Mouse (Mus musculus) layer of hippocampus, adult 9-11 months (tissue): ENCODE measurements around the gene Rnf183.
"Not testable (repeated sequence)": the region's sequence is repeated elsewhere in the genome, so short reads cannot be mapped to it uniquely, and the experiment has no call there.

ENCODE experiments used
- DNase-seq: peaks from one replicate; pipeline ENCODE4 v3.0.0; 2022

The Rnf183 gene

GRCm38 (mm10) chr4:62435081-62435480 lies at the start of gene Rnf183:
Gene Rnf183 (minus strand): TSS chr4:62435252.
- DNase-seq: no peak

GRCm38 (mm10) chr4:62480709-62481605 lies 45.9 kb upstream of the Rnf183 start:
- no peak for DNase-seq

DNA sequence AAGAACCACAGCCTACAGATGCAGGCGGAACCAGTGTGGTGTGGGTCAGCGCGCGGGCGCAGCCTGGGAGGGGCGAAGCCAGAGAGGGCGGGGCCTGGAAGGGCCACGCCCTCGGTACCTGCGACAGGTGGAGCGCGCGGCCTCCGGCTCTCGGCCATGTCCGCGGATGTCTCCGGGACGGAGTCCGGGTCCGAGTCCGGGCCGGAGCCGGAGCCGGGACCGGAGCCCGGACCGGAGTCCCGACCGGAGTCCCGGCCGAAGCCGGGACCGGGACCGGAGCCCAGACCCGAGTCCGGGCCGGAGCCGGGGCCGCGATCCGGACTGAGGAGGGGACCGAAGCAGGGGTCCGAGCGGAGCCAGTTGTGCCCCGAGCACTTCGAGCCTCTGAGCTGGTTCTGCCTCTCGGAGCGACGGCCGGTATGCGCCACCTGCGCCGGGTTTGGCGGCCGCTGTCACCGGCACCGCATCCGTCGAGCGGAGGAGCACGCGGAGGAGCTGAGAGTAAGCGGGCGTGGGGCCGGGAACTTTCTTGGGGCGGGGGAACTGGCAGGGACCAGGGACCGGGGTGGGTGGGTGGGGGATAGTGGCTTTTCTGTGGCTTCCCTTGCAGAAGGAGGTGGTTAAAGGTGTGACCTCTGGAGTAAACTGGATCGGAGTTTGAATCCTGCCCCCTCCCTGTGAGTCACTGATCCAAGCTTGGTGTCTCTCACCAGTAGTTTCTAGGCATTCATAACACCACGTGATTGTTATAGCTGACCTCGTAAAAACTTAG lies 45.1 kb upstream of the Rnf183 start, which contains the start of gene Bspry:
Gene Bspry (plus strand): TSS at position 117 of the 772 bp plus-strand sequence.
- no peak for DNase-seq

- not testable (repeated sequence) for DNase-seq
Observed at GRCm38 (mm10) chr4:62479593-62479936, 44.5 kb upstream of the Rnf183 start.

- no peak for DNase-seq
Observed at GRCm38 (mm10) chr4:62477542-62478244, 42.6 kb upstream of the Rnf183 start.

GRCm38 (mm10) chr4:62475793-62476192 lies 40.7 kb upstream of the Rnf183 start:
- no peak for DNase-seq

GRCm38 (mm10) chr4:62475131-62475530 lies 40.1 kb upstream of the Rnf183 start:
- no peak for DNase-seq

DNA sequence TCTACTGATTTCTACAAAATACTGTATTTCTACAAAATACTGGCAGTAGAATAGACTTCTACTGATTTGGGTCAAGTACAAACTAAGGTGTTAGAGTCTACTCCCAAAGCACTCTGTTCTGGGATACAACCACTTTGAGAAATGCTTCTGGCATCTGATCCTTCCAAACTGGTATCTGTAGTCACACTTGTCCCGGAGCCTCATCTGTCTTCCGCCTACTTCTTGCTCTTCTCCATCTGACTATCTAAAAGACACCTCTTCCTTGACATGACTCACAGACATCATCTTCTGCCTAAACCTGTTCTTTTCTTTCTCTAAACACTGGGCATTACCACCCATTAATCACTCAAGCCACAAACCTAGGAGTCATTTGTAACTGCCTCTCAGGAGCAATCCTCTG lies 37.0 kb upstream of the Rnf183 start:
- no peak for DNase-seq

GRCm38 (mm10) chr4:62470598-62471051 lies 35.6 kb upstream of the Rnf183 start, which contains the start of gene Wdr31:
Gene Wdr31 (minus strand): TSS chr4:62470896.
- DNase-seq: peak; percentile 61

- no peak for DNase-seq
Observed at GRCm38 (mm10) chr4:62468158-62468557, 33.1 kb upstream of the Rnf183 start.

DNA sequence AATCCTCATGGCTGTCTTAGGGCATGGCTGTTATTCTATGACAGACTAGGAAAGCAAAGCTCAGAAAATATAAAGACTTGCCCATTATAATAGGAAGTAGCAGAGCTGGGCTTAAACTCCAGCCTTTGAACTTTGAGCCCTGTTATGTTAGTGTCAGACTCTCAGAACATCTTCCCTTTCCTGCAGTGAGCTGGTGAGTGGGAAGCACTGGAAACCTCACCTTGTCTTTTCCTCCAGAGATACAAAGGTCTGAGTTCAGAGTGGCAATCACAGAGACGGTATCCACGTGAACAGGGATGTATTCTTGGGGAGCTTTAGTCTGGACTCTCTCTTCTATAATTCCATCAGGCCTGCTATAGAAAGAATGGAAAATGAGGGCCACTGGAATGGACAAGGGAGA lies 28.1 kb upstream of the Rnf183 start:
- no peak for DNase-seq

GRCm38 (mm10) chr4:62460348-62460747 lies 25.3 kb upstream of the Rnf183 start:
- DNase-seq: no peak

DNA sequence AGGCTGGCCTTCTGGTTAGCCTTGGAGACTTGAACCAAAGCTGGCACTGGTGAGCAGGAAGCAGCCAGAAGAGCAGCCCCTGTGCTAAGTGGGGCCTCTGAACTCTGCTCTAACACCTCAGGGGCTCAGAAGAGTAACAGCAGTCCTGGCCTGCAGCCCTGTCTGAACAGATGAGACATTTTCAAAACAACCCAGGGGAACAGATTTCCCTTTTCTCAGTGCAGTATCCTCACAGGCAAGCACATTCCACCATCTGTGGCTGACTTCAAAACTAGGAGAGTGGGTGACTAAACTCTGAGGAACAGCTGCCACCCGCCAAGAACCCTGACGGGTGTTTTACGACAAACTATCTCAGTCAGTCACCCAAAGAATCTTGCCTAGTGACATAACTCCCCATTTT lies 24.0 kb upstream of the Rnf183 start:
- peak; percentile 83 for DNase-seq

GRCm38 (mm10) chr4:62454995-62455394 lies 19.9 kb upstream of the Rnf183 start:
- DNase-seq: no peak

GRCm38 (mm10) chr4:62440986-62441385 lies 5.9 kb upstream of the Rnf183 start:
- no peak for DNase-seq

GRCm38 (mm10) chr4:62440544-62440943 lies 5.5 kb upstream of the Rnf183 start:
- no peak for DNase-seq

DNA sequence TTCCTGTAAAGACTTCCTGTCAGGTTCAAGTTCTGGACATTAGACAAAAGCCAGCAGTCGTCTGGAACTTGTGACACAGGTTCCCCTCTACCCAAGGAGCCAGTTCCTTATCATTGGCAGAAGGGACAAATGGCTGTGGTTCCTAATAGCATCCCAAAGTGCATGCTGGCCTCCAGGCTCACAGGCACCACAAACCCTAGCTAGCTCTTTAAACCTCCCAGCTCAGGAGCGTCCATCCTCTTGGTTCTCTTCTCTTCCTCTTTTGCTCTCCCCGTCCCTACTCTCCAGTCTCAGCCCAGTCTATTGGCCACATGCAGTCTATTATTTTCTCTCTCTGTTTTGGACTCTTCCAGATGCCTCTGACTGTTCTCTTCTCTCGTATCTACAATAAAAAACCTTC lies 4.7 kb upstream of the Rnf183 start:
- no peak for DNase-seq

DNA sequence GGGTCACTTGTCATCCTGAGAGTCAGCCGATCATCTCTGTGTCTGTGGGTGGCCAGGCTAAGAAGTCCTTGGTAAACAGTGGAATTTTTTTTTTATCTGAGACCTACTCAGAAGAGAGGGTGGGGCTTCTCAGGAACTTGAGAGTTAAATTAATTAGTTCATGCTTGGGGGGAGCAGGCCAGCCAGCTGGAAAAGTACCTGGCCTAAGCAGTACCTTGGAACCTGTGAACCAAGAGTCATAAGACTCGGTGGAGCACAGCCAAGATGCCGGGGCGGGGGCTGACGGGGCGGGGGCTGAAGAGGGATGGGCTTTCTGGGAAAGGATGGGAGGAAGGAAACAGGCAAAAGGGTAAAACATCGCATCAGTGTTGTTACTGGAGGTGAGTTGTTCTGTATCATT lies 2.8 kb upstream of the Rnf183 start:
- no peak for DNase-seq

DNA sequence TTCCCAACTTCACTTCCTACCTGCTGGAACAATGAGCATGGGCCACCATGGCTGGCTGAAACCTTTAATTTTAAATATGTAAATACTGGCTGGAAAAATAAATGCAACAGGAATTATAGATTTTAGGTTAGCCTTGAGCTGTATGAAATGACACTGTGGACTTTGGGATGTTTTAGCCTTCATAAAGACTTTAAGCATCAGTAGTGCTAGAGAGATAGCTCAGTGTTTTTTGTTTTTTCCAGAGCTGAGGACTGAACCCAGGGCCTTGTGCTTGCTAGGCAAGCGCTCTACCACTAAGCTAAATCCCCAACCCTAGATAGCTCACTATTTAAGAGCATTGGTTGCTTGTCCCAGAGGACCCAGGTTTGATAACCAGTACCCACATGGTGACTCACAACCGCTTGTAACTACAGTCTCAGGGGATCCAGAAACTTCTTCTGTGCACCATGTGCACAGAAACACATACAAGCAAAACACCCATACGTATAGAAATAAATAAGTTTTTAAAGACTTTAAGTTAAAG lies 2.3 kb upstream of the Rnf183 start:
- no peak for DNase-seq

- DNase-seq: no peak
Observed at GRCm38 (mm10) chr4:62433939-62434870, 847 bp downstream of the Rnf183 start.

DNA sequence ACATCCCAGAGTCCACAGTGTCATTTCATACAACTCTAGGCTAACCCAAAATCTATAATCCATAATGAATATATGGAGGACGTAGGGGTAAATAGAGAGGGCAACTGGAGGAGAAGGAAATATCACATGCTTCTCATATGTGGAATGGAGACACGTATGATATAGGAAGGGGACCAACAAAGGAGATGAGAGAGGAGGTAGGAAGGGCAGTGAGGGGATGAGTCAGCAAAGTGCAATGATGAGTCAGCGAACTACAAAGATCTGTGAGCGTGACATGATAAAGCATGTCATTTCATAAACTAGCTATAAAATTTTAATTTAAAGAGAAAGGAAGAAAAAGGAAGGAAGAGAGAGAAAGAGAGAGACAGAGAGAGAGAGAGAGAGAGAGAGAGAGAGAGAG lies 3.5 kb downstream of the Rnf183 start:
- no peak for DNase-seq

GRCm38 (mm10) chr4:62430678-62431077 lies 4.4 kb downstream of the Rnf183 start:
- DNase-seq: no peak
